Mouse (Mus musculus): ENCODE measurements around the gene Nid2.

The Nid2 gene

DNA sequence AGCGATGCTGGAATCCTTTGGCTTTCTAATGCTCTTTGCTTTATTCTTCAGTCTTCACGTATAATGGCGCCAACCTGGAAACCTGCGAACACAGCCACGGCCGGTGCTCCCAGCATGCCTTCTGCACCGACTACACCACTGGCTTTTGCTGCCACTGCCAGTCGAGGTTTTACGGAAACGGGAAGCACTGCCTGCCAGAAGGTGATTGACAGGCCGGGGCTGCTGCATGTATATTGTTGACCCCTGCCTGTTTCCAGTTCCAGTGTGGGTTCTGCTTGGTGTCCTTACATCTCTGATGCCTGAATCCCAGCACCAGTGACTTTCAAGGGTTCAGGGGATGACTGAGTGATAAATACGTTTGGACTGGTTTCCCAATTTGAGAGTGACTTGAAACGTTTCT lies 26.9 kb downstream of the Nid2 start:
- DNase-seq (ENCODE audit: low read depth, low spot score), result no peak

DNA sequence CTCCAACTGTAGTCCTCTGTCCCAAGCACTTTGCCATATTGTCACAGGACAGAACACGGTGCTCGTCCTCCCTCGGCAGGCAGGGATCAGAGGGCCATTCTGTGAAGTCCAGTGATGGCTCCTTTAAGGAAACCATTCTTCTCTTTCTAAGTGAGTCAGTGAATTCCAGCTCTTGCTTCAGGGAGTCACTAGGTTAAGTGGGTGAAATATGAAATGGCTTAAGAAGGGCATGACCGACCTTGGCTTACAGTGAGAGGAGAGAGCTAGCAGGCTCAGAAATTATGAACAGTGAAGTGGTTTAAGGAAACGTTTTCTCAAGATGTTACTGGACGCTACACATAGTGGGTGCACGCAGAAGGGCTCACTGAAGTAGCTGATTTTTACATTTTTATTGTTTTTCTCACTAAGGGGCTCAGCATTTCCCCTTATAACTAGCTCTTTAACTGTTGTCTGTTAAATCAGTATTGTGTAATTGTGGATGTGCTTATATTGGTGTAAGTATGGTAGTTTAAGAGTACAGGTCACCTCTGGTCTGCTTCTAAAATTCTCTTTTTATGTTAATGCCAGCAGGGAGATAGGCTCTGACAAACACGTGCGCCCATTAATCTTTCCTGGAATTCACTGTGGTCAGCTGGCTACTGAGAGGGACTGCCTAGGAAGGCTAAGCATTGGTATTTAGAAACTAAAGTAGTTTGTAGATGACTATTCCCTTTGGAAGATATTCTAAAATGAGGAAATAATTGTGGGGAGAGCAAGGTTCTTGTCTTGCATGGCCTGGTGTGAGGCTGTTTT lies 34.9 kb downstream of the Nid2 start:
- no peak for DNase-seq (ENCODE audit: low read depth, low spot score)

GRCm38 (mm10) chr14:19788443-19788842 lies 37.4 kb downstream of the Nid2 start:
- no peak for DNase-seq (ENCODE audit: low read depth, low spot score)

- no peak for DNase-seq (ENCODE audit: low read depth, low spot score)
Measured at GRCm38 (mm10) chr14:19794881-19795280, 43.8 kb downstream of the Nid2 start.

GRCm38 (mm10) chr14:19796541-19797304 lies 45.7 kb downstream of the Nid2 start:
- no peak for DNase-seq (ENCODE audit: low read depth, low spot score)

- DNase-seq (ENCODE audit: low read depth, low spot score), result no peak
Measured at GRCm38 (mm10) chr14:19800485-19800884, 49.4 kb downstream of the Nid2 start.

DNA sequence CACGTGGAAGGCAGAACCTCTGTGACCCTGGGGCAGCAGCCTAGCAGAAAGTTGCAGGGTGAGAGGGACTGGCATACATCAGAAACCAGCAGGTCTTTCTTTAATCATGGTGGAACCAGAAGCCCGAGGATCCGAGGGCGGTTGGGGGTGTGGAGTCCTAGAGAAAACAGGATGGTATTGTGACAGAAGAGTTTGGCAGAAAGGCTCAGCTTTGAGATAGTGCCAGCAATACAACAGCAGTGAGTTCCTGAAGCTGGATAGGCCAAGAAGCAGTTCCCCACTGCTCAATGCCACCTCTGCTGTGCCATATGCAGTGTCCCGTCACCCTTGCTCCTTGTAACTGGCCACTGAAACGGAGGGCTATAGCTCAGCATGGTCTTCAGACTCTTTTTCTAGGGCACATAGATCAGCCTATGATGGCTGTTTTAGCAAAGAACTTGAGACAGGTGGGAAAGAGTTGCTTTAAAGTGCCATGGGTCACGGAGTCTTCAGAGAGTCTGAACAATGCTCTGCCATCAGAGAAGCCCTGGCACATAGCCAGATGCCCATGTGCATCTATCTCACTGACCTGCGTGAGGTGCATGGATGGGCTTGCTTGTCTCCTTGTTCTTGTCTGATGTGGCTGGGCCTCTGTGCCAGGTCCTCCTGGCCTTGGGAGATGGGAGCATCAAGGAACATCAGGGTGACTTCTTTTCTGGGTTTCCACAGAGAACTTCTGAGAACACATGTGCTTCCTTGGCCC lies 50.6 kb downstream of the Nid2 start:
- DNase-seq (ENCODE audit: low read depth, low spot score), result no peak

GRCm38 (mm10) chr14:19803222-19803621 lies 52.2 kb downstream of the Nid2 start:
- no peak for DNase-seq (ENCODE audit: low read depth, low spot score)

- no peak for DNase-seq (ENCODE audit: low read depth, low spot score)
Measured at GRCm38 (mm10) chr14:19803623-19804022, 52.6 kb downstream of the Nid2 start.

GRCm38 (mm10) chr14:19807339-19807738 lies 56.3 kb downstream of the Nid2 start:
- no peak for DNase-seq (ENCODE audit: low read depth, low spot score)

DNA sequence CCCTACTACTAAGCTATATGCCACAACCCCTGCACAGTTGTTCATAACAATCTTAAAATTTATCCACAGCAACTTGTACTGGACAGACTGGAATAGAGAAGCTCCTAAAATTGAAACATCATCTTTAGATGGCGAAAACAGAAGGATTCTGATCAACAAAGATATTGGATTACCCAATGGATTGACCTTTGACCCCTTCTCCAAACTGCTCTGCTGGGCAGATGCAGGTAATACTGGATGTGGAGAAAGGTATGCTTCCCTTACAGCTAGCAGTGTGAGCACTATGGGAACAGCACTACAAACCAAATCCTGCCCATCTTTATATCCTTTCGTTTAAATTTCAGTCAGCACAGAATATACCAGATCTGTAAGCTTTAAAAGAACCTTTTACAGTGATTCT lies 56.8 kb downstream of the Nid2 start:
- DNase-seq (ENCODE audit: low read depth, low spot score), result no peak

GRCm38 (mm10) chr14:19809934-19810333 lies 58.9 kb downstream of the Nid2 start:
- DNase-seq (ENCODE audit: low read depth, low spot score), result no peak

GRCm38 (mm10) chr14:19813061-19813460 lies 62.0 kb downstream of the Nid2 start:
- no peak for DNase-seq (ENCODE audit: low read depth, low spot score)

- DNase-seq (ENCODE audit: low read depth, low spot score), result peak; percentile 74
Measured at GRCm38 (mm10) chr14:19817949-19818348, 66.9 kb downstream of the Nid2 start.

- DNase-seq (ENCODE audit: low read depth, low spot score), result no peak
Measured at GRCm38 (mm10) chr14:19821686-19822085, 70.6 kb downstream of the Nid2 start.

DNA sequence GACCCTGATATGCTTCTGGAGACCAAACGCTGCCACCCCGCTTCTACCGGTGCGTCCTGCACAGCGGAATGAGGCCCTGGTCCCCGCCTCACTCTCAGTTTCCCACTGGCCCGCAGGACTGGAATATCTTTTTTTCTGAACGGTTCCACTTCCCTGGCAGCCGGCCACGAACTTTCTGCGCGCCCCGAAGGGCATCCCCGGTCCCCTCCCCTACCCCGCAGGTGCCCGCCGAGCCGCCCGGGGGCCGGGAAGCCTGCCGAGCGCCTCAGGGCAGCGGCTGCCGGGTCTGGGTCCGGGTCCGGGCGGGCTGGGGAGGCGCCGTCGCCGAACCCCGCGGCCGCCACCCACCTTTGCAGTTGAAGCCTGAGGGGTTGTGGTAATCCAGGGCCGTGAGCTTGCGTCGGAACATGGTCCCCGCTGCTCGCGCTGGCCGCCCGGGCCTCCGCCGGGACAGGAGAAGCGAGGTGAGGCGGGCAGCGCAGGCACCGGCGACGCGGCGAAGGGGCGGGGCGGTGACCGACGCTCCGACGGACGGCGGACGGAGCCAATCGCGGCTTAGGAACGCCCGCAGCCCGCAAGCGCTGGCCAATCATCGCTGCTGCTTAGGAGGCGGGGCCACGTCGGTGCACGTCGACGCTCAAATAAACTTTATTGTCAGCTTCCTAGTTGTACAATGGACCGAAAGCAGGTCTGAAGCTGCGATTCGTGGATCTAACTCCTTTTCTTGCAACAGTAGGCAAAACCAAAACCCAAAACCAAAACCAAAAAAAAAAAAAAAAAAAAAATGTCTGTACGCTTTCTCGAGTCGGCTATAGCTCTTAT lies 72.5 kb downstream of the Nid2 start, which contains the start of gene Rtraf:
Gene Rtraf (minus strand): TSS at position 504 of the 822 bp plus-strand sequence.
- peak; percentile 98 for DNase-seq (ENCODE audit: low read depth, low spot score)

DNA sequence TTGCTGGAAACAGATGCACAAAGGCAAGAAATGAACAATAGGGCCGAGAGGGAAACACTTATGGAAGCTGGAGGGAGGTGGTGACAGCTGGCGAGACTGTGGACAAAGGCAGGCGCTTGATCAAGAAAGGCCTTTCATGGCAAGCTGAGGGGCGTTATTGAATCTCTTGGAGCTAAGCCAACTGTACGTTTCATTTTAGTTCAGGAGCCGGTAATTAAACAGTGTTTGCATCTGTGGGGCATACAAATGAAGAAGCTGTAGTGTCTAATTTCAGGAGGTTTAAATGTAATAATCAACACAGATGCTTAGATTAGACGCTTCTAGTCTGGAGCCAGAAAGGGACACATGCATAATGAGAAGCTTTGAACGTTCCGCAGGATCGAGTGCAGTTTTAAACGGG lies 74.4 kb downstream of the Nid2 start:
- DNase-seq (ENCODE audit: low read depth, low spot score), result no peak

- DNase-seq (ENCODE audit: low read depth, low spot score), result no peak
Measured at GRCm38 (mm10) chr14:19836289-19836688, 85.2 kb downstream of the Nid2 start.

DNA sequence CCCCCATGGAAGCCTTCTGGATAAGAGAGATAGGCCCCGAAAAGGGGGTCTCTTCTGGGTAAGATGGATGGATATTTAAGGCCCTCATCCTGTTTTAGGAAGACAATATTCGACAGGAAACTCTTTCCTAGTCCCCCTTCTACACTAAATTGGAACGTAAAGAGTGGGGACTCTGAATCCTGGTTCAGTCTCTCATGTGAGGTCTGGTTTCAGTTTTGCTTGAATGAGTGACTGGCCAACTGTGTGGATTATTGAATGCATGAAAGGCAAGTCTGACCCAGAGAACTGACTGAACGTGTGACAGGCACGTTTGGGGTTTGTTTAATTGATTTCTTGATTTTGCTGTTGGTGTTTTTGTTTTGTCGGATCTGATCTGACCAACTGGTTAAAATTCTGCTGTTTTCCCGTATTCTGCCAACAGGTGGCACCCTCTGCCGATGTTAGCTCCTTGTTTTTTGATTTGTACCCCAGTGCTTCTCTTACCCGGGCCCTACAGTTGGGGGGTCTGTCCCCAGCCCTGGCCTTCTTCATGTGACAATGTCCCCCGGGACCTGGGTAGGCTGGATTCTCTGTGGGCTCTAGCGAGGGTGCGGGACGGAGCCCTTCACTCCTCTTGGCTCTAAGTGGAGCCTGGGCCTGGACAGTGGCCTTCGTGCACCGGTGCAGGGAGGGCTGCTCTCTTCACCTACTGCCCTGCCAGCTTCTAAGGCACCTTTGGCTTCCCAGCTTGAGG lies 88.7 kb downstream of the Nid2 start:
- peak; percentile 62 for DNase-seq (ENCODE audit: low read depth, low spot score)

- DNase-seq (ENCODE audit: low read depth, low spot score), result no peak
Measured at GRCm38 (mm10) chr14:19853471-19853870, 102.4 kb downstream of the Nid2 start.

GRCm38 (mm10) chr14:19858279-19858678 lies 107.2 kb downstream of the Nid2 start:
- no peak for DNase-seq (ENCODE audit: low read depth, low spot score)

Data from CD4-positive helper T cell, adult 2 months (primary cell).